Mouse (Mus musculus) lung, postnatal 0 days (tissue): ENCODE results near the gene Lcmt1.

Source experiments
- CTCF ChIP-seq: IDR thresholded peaks from 2 replicates; pipeline ENCODE4 v1.5.1; 2016; ENCODE audit warnings: antibody characterized with exemption, mild to moderate bottlenecking
- EP300 ChIP-seq: IDR thresholded peaks from 2 replicates; pipeline ENCODE4 v1.6.1; 2016; ENCODE audit warnings: antibody characterized with exemption, mild to moderate bottlenecking, control low read depth

GRCm38 (mm10) chr7:123424281-123424680, 54.7 kb downstream of the Lcmt1 start:
- no peak for TF ChIP-seq CTCF
- no peak for TF ChIP-seq EP300
